14 mouse cellular contexts compared by ENCODE assay signal in genomic region chr12:102631690-102632089, GRCm38 (mm10).
A peak's percentile ranks its signal among the peaks of the same experiment; 100 is the strongest.
DNase-seq lines count a peak whose midpoint lies in the region; ATAC-seq lines count a peak whose summit lies in the region.
"Had no signal": no experiment of that assay in that cellular context is flagged by ENCODE, and none has a peak within 500 bp of the region (broad histone marks: within the 10 kb centered on the region; RNA-seq: fewer than 3 reads in every experiment).

No protein-coding gene starts in this region.

- no peak overlapping the region for H3K4me3 ChIP-seq in embryonic facial prominence, embryonic 14.5 days (ENCODE audit: low read depth, low read length)
- no peak overlapping the region for H3K4me3 ChIP-seq in embryonic facial prominence, embryonic 10.5 days
- H3K4me3 ChIP-seq in liver, embryonic 15.5 days (replicated peaks) = no peak overlapping the region
- H3K4me3 ChIP-seq: heart, embryonic 10.5 days had no signal

- ATAC-seq in embryonic facial prominence, embryonic 14.5 days (ENCODE audit: low read depth) = peak; percentile 63; the same call in 1 of the 2 replicates
- ATAC-seq in liver, embryonic 15.5 days (ENCODE audit: insufficient read depth) = 0 out of 2 replicates have a peak, but pooled peaks have one; percentile 28
- ATAC-seq in inflammation-experienced regulatory T-cells, adult 6 months = no peak
- ATAC-seq in granulocyte monocyte progenitor cell, adult 5-6 weeks (replicated peaks; ENCODE audit: poor library complexity, severe bottlenecking) = no peak

- DNase-seq in embryonic facial prominence, embryonic 14.5 days (ENCODE audit: low spot score) = peak; percentile 85
- DNase-seq in embryonic facial prominence, embryonic 10.5 days (ENCODE audit: low spot score) = no peak
- DNase-seq in right cerebral cortex, postnatal 10 days (ENCODE audit: low spot score in 2 of 2) = peak; percentile 56 to 64
- no peak for DNase-seq in right cerebral cortex, postnatal 36 days (ENCODE audit: low spot score in 2 of 2)
- DNase-seq in spleen, postnatal 14 days (ENCODE audit: low spot score in 2 of 2) = no peak
- DNase-seq: adrenal gland, postnatal 10 days; B cell, adult 2 months; kidney, postnatal 4 days; lung, postnatal 36 days; thymus, postnatal 14 days had no signal

- no peaks in the 10 kb centered on the region for H3K36me3 ChIP-seq in embryonic facial prominence, embryonic 14.5 days (ENCODE audit: control insufficient read depth, insufficient read depth, low read length)
- H3K36me3 ChIP-seq in embryonic facial prominence, embryonic 10.5 days (replicated peaks) = no peaks in the 10 kb centered on the region
- H3K36me3 ChIP-seq in liver, embryonic 15.5 days (replicated peaks) = no peaks in the 10 kb centered on the region
- H3K36me3 ChIP-seq: heart, embryonic 10.5 days had no signal

- 48% methylated on average over 8 of the region's 8 CpGs for WGBS in embryonic facial prominence, embryonic 14.5 days
- WGBS in embryonic facial prominence, embryonic 10.5 days = 83% methylated on average over 8 of the region's 8 CpGs
- 41% methylated on average over 8 of the region's 8 CpGs for WGBS in liver, embryonic 15.5 days (ENCODE audit: insufficient replicate concordance)

- no peaks in the 10 kb centered on the region for H3K27me3 ChIP-seq in embryonic facial prominence, embryonic 14.5 days (replicated peaks; ENCODE audit: control insufficient read depth, insufficient read depth, low read length)
- no peaks in the 10 kb centered on the region for H3K27me3 ChIP-seq in embryonic facial prominence, embryonic 10.5 days (replicated peaks; ENCODE audit: low read depth, poor library complexity, severe bottlenecking)
- H3K27me3 ChIP-seq in liver, embryonic 15.5 days = no peaks in the 10 kb centered on the region

- no peak overlapping the region for H3K4me2 ChIP-seq in embryonic facial prominence, embryonic 14.5 days (ENCODE audit: low read depth, low read length)
- no peak overlapping the region for H3K4me2 ChIP-seq in liver, embryonic 15.5 days

- H3K9me3 ChIP-seq in embryonic facial prominence, embryonic 14.5 days (ENCODE audit: control insufficient read depth, low read length) = no peaks in the 10 kb centered on the region
- H3K9me3 ChIP-seq in embryonic facial prominence, embryonic 10.5 days = no peaks in the 10 kb centered on the region
- no peaks in the 10 kb centered on the region for H3K9me3 ChIP-seq in liver, embryonic 15.5 days (replicated peaks)
- H3K9me3 ChIP-seq: heart, embryonic 10.5 days had no signal

- no peak overlapping the region for H3K9ac ChIP-seq in embryonic facial prominence, embryonic 14.5 days (ENCODE audit: low read depth, low read length)
- no peak overlapping the region for H3K9ac ChIP-seq in liver, embryonic 15.5 days

- H3K27ac ChIP-seq in embryonic facial prominence, embryonic 14.5 days (replicated peaks; ENCODE audit: low read depth, low read length) = no peak overlapping the region
- no peak overlapping the region for H3K27ac ChIP-seq in embryonic facial prominence, embryonic 10.5 days (replicated peaks)
- H3K27ac ChIP-seq in liver, embryonic 15.5 days (replicated peaks) = no peak overlapping the region
- H3K27ac ChIP-seq: heart, embryonic 10.5 days had no signal

- peaks cover 4% of the 10 kb centered on the region; the same call in 1 of the 2 replicates for H3K4me1 ChIP-seq in embryonic facial prominence, embryonic 14.5 days (ENCODE audit: control insufficient read depth, insufficient read depth, low read length)
- peaks cover 26% of the 10 kb centered on the region for H3K4me1 ChIP-seq in embryonic facial prominence, embryonic 10.5 days
- peaks cover 10% of the 10 kb centered on the region for H3K4me1 ChIP-seq in liver, embryonic 15.5 days (replicated peaks)

Comparison
In these comparisons a context has a peak if more than half of its experiments do, and no peak if none do; other contexts are left out.
1. DNase-seq: peak in embryonic facial prominence, embryonic 14.5 days (single experiment) and right cerebral cortex, postnatal 10 days (2 of 2); none in embryonic facial prominence, embryonic 10.5 days (single experiment), right cerebral cortex, postnatal 36 days (0 of 2) and spleen, postnatal 14 days (0 of 2).
2. ATAC-seq: peak in embryonic facial prominence, embryonic 14.5 days (single experiment) and liver, embryonic 15.5 days (single experiment); none in inflammation-experienced regulatory T-cells, adult 6 months (single experiment) and granulocyte monocyte progenitor cell, adult 5-6 weeks (single experiment).